Mouse (Mus musculus) frontal cortex, postnatal 10 days (tissue): ENCODE measurements around the gene Tyw1.
A peak's percentile ranks its signal among the peaks of the same experiment; 100 is the strongest.

Experiments used
- DNase-seq, 2 experiments: peaks; one replicate each; pipeline ENCODE4 v3.0.0; 2022; ENCODE audit warnings: low spot score in 2 of 2, mixed read lengths in 1 of 2

The Tyw1 gene

GRCm38 (mm10) chr5:130264433-130265005 is 9.1 kb downstream of the Tyw1 start:
- no peak for DNase-seq

GRCm38 (mm10) chr5:130266651-130267050 is 11.2 kb downstream of the Tyw1 start:
- DNase-seq, result no peak

GRCm38 (mm10) chr5:130267316-130267715 is 11.9 kb downstream of the Tyw1 start:
- no peak for DNase-seq

GRCm38 (mm10) chr5:130268976-130269375 is 13.6 kb downstream of the Tyw1 start:
- no peak for DNase-seq

GRCm38 (mm10) chr5:130272344-130272743 is 16.9 kb downstream of the Tyw1 start:
- no peak for DNase-seq

GRCm38 (mm10) chr5:130273046-130273445 is 17.6 kb downstream of the Tyw1 start:
- DNase-seq, result no peak

- no peak for DNase-seq
These were observed 20.1 kb downstream of the Tyw1 start for GRCm38 (mm10) chr5:130275509-130275908.

GRCm38 (mm10) chr5:130278011-130278472 is 22.6 kb downstream of the Tyw1 start:
- no peak for DNase-seq

GRCm38 (mm10) chr5:130283079-130283732 is 27.8 kb downstream of the Tyw1 start:
- DNase-seq, result no peak

- DNase-seq, result no peak
These were observed 32.7 kb downstream of the Tyw1 start for GRCm38 (mm10) chr5:130288106-130288505.

- DNase-seq, result no peak
These were observed 34.8 kb downstream of the Tyw1 start for GRCm38 (mm10) chr5:130290242-130290641.

GRCm38 (mm10) chr5:130290775-130291174 is 35.4 kb downstream of the Tyw1 start:
- peak in 1 of 2 experiments; percentile 25 for DNase-seq

- peak in 1 of 2 experiments; percentile 36 for DNase-seq
These were observed 37.6 kb downstream of the Tyw1 start for GRCm38 (mm10) chr5:130292976-130293375.

- DNase-seq, result no peak
These were observed 38.5 kb downstream of the Tyw1 start for GRCm38 (mm10) chr5:130293941-130294340.

- DNase-seq, result no peak
These were observed 39.2 kb downstream of the Tyw1 start for GRCm38 (mm10) chr5:130294598-130294997.

- DNase-seq, result no peak
These were observed 40.7 kb downstream of the Tyw1 start for GRCm38 (mm10) chr5:130296071-130296470.

GRCm38 (mm10) chr5:130298831-130299460 is 43.5 kb downstream of the Tyw1 start:
- no peak for DNase-seq

GRCm38 (mm10) chr5:130299526-130299925 is 44.1 kb downstream of the Tyw1 start:
- DNase-seq, result no peak

GRCm38 (mm10) chr5:130303611-130304010 is 48.2 kb downstream of the Tyw1 start:
- DNase-seq, result no peak

- no peak for DNase-seq
These were observed 52.5 kb downstream of the Tyw1 start for GRCm38 (mm10) chr5:130307921-130308320.

GRCm38 (mm10) chr5:130310077-130310476 is 54.7 kb downstream of the Tyw1 start:
- no peak for DNase-seq

- no peak for DNase-seq
These were observed 55.4 kb downstream of the Tyw1 start for GRCm38 (mm10) chr5:130310827-130311226.

- DNase-seq, result no peak
These were observed 58.1 kb downstream of the Tyw1 start for GRCm38 (mm10) chr5:130313488-130313887.
